18 mouse cellular contexts compared by ENCODE assay signal in genomic region chr3:34637481-34637880, GRCm38 (mm10). TPM values are rescaled to one million over a fixed set of nuclear protein-coding genes. Genes with fewer than 3 reads are reported as not detected.
A peak's percentile ranks its signal among the peaks of the same experiment; 100 is the strongest.
DNase-seq lines count a peak whose midpoint lies in the region; ATAC-seq and TF ChIP-seq lines count a peak whose summit lies in the region.
"Had no signal": no experiment of that assay in that cellular context is flagged by ENCODE, and none has a peak within 500 bp of the region (broad histone marks: within the 10 kb centered on the region; RNA-seq: fewer than 3 reads in every experiment).

No protein-coding gene starts in this region.

- peak overlapping the region; percentile 89 for H3K27ac ChIP-seq in layer of hippocampus, adult 2 months
- H3K27ac ChIP-seq in forebrain, embryonic 16.5 days (ENCODE audit: low read length) = peak overlapping the region; percentile 80
- peak overlapping the region; percentile 93 for H3K27ac ChIP-seq in midbrain, embryonic 10.5 days (replicated peaks)
- H3K27ac ChIP-seq: heart, embryonic 15.5 days; liver, embryonic 12.5 days had no signal

- no peak for TF ChIP-seq CTCF in layer of hippocampus, adult 2 months (conservative IDR thresholded peaks at IDR 0.05)

- no peaks in the 10 kb centered on the region for H3K36me3 ChIP-seq in forebrain, embryonic 16.5 days (ENCODE audit: control insufficient read depth, insufficient read depth)
- H3K36me3 ChIP-seq in midbrain, embryonic 10.5 days = no peaks in the 10 kb centered on the region
- H3K36me3 ChIP-seq: heart, embryonic 15.5 days; liver, embryonic 12.5 days had no signal

- H3K27me3 ChIP-seq in forebrain, embryonic 16.5 days (replicated peaks; ENCODE audit: control insufficient read depth, insufficient read depth, low read length) = peaks cover 5% of the 10 kb centered on the region; the same call in 1 of the 2 replicates
- H3K27me3 ChIP-seq in midbrain, embryonic 10.5 days (ENCODE audit: low read depth, poor library complexity, severe bottlenecking) = peaks cover 69% of the 10 kb centered on the region

- 19% methylated on average over 5 of the region's 5 CpGs for WGBS in forebrain, embryonic 16.5 days
- WGBS in midbrain, embryonic 10.5 days = 23% methylated on average over 5 of the region's 5 CpGs

- H3K9ac ChIP-seq in forebrain, embryonic 16.5 days (replicated peaks; ENCODE audit: low read depth, low read length) = no peak overlapping the region
- H3K9ac ChIP-seq: heart, embryonic 15.5 days; liver, embryonic 12.5 days had no signal

- no peak overlapping the region for H3K4me3 ChIP-seq in layer of hippocampus, adult 2 months
- no peak overlapping the region for H3K4me3 ChIP-seq in forebrain, embryonic 16.5 days (replicated peaks; ENCODE audit: low read length)
- 0 out of 2 replicates have a peak overlapping the region, but pooled peaks have one; percentile 14 for H3K4me3 ChIP-seq in midbrain, embryonic 10.5 days
- H3K4me3 ChIP-seq: heart, embryonic 15.5 days; liver, embryonic 12.5 days had no signal

- H3K4me2 ChIP-seq in forebrain, embryonic 16.5 days (ENCODE audit: low read length) = peak overlapping the region; percentile 18
- H3K4me2 ChIP-seq: heart, embryonic 15.5 days; liver, embryonic 12.5 days had no signal

- no peak for ATAC-seq in forebrain, embryonic 16.5 days
- ATAC-seq: liver, embryonic 12.5 days; lung, postnatal 0 days had no signal

- H3K9me3 ChIP-seq in forebrain, embryonic 16.5 days (ENCODE audit: control insufficient read depth, low read length) = no peaks in the 10 kb centered on the region
- no peaks in the 10 kb centered on the region for H3K9me3 ChIP-seq in midbrain, embryonic 10.5 days (replicated peaks)
- H3K9me3 ChIP-seq: heart, embryonic 15.5 days; liver, embryonic 12.5 days had no signal

- H3K4me1 ChIP-seq in forebrain, embryonic 16.5 days (replicated peaks; ENCODE audit: control insufficient read depth, insufficient read depth, low read length) = peaks cover 37% of the 10 kb centered on the region
- H3K4me1 ChIP-seq in midbrain, embryonic 10.5 days = peaks cover 59% of the 10 kb centered on the region

- no peak for DNase-seq in layer of hippocampus, adult 2 months (ENCODE audit: low spot score in 2 of 2)
- DNase-seq in layer of hippocampus, postnatal 14 days (ENCODE audit: low spot score in 2 of 2) = no peak
- no peak for DNase-seq in midbrain, embryonic 10.5 days (ENCODE audit: low spot score)
- DNase-seq in retina, postnatal 1 day = peak; percentile 59
- no peak for DNase-seq in cerebellum, adult 18-20 months
- no peak for DNase-seq in thymus, postnatal 0 days (ENCODE audit: low spot score)
- no peak for DNase-seq in heart, adult 18-20 months
- DNase-seq: cerebellum, postnatal 10 days; layer of hippocampus, adult 9-11 months; left cerebral cortex, postnatal 4 days; right cerebral cortex, postnatal 14 days had no signal

RNA-seq across cellular contexts. Expression of gene Sox2, which starts 12.7 kb away (rescaled TPM):
- 10 to 100 TPM; 41.1 to 45.9 TPM for total RNA-seq in layer of hippocampus, adult 2 months (2021)
- 10 to 100 TPM; 48.1 to 50.1 TPM for total RNA-seq in layer of hippocampus, postnatal 14 days (2021)
- 20.8 and 24.0 TPM in 2 replicates for polyA plus RNA-seq in forebrain, embryonic 16.5 days (2015; fragmentation: Nextera tagmentation; extraction: Ambion mirVana)
- polyA plus RNA-seq in midbrain, embryonic 10.5 days (2016; fragmentation: Nextera tagmentation; extraction: Ambion mirVana) = 28.8 and 31.9 TPM in 2 replicates
- 0.23 TPM in 1 of 2 replicates, not detected in the other for polyA plus RNA-seq in thymus, postnatal 0 days (2015; fragmentation: Nextera tagmentation; extraction: Ambion mirVana)
- total RNA-seq in heart, adult 18-20 months (2021) = under 1 TPM in 1 of 2 experiments, not detected in 1; 0.67 TPM
- total RNA-seq: granulocyte monocyte progenitor cell, adult 5-6 weeks; neutrophil, adult 5-6 weeks had no signal
- polyA plus RNA-seq: kidney, embryonic 16.5 days; liver, embryonic 12.5 days had no signal

Comparison
In these comparisons a context has a peak if more than half of its experiments do, and no peak if none do; other contexts are left out.
1. RNA of gene Sox2, which starts 12.7 kb away (total RNA-seq): 48.1 to 50.1 TPM in layer of hippocampus, postnatal 14 days and 41.1 to 45.9 TPM in layer of hippocampus, adult 2 months; 0.67 TPM in heart, adult 18-20 months; every median in the first group is over 10 times any median in the second.
2. Peak in every context shown above with its lines, with median percentiles within 50 percentile points of each other: H3K27ac ChIP-seq.